Mouse (Mus musculus) liver, embryonic 16.5 days (tissue): ENCODE results near the gene Sdc1. TPM values are rescaled to one million over a fixed set of nuclear protein-coding genes. Genes with fewer than 3 reads are reported as not detected.

Experiments used
- ATAC-seq: fragments of 200-750 bp; cut with Nextera tagmentation; 2 replicates; pipeline ENCODE4 v1.8.0; 2017; ENCODE audit warnings: low read depth, mild to moderate bottlenecking, moderate number of reproducible peaks, moderate library complexity
- H3K27ac ChIP-seq: fragments of 300-500 bp; sonication (generic); 2 replicates; pipeline ENCODE4 v1.5.1; 2014; ENCODE audit warnings: mild to moderate bottlenecking, low read length
- H3K27me3 ChIP-seq: fragments of 300-500 bp; sonication (generic); 2 replicates; pipeline ENCODE4 v1.6.1; 2014; ENCODE audit warnings: low read depth, low read length, mixed read lengths; ENCODE audit not compliant: control insufficient read depth, insufficient read depth
- H3K36me3 ChIP-seq: fragments of 300-500 bp; sonication (generic); 2 replicates; pipeline ENCODE4 v1.6.1; 2014; ENCODE audit warnings: mild to moderate bottlenecking; ENCODE audit not compliant: control insufficient read depth, insufficient read depth
- H3K4me1 ChIP-seq: fragments of 300-500 bp; sonication (generic); 2 replicates; pipeline ENCODE4 v1.6.1; 2014; ENCODE audit warnings: low read depth, low read length, mixed read lengths; ENCODE audit not compliant: control insufficient read depth
- H3K4me2 ChIP-seq: fragments of 300-500 bp; sonication (generic); 2 replicates; pipeline ENCODE4 v1.6.1; 2014; ENCODE audit warnings: low read depth, low read length, mixed read lengths
- H3K4me3 ChIP-seq: fragments of 300-500 bp; sonication (generic); 2 replicates; pipeline ENCODE4 v1.5.1; 2014; ENCODE audit warnings: low read depth, mild to moderate bottlenecking, low read length
- H3K9ac ChIP-seq: fragments of 300-500 bp; sonication (generic); 2 replicates; pipeline ENCODE4 v1.6.1; 2014; ENCODE audit warnings: low read depth, low read length
- H3K9me3 ChIP-seq: fragments of 300-500 bp; sonication (generic); replicated peaks from 2 replicates; pipeline ENCODE4 v1.6.1; 2016; ENCODE audit warnings: low read length; ENCODE audit not compliant: control insufficient read depth
- WGBS: fragments of 180-500 bp; shearing (Covaris S2); extraction: QIAGEN DNeasy Blood & Tissue Kit; methylation state at CpG from one replicate; pipeline ENCODE4 v1.1.7; 2014; ENCODE audit not compliant: insufficient replicate concordance; 5-methylcytosine and 5-hydroxymethylcytosine counted together
- polyA plus RNA-seq: library from polyadenylated mRNA; unstranded; fragments of >200 nt; fragmentation: Nextera tagmentation; extraction: Ambion mirVana; gene quantifications from 2 replicates; pipeline ENCODE4 v1.2.1, GENCODE M21; 2015

Gene Sdc1
- polyA plus RNA-seq, 1 experiment from 2014 or later = 24.8 TPM

DNA sequence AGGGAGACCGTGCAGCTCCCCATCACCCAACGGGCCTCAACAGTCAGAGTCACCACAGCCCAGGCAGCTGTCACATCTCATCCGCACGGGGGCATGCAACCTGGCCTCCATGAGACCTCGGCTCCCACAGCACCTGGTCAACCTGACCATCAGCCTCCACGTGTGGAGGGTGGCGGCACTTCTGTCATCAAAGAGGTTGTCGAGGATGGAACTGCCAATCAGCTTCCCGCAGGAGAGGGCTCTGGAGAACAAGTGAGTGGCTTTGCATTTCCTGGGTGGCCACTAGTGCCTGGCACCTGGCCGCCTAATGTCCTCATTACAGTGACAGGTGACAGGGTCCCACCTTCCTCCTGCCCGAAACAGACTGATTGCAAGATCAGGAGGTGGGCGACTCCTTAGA lies 19.5 kb downstream of the Sdc1 start:
- Histone ChIP-seq H3K4me1 (peaks cover 2% of the 10 kb centered on the region), H3K4me3 (no peak overlapping the region), H3K27me3 (no peaks in the 10 kb centered on the region), H3K4me2 (no peak overlapping the region), H3K27ac (no peak overlapping the region), H3K9me3 (no peaks in the 10 kb centered on the region), H3K36me3 (0 out of 2 replicates have a peak, but pooled peaks cover 3% of the 10 kb centered on the region), H3K9ac (no peak overlapping the region)
- no peak for ATAC-seq
- 77% methylated on average over 12 of the region's 12 CpGs for WGBS

- H3K4me1 ChIP-seq = peaks cover 2% of the 10 kb centered on the region
- no peak overlapping the region for H3K4me2 ChIP-seq
- H3K27ac ChIP-seq = peak overlapping the region; percentile 37
- H3K9me3 ChIP-seq = no peaks in the 10 kb centered on the region
- H3K9ac ChIP-seq = no peak overlapping the region
- no peaks in the 10 kb centered on the region for H3K27me3 ChIP-seq
- peak; percentile 83 for ATAC-seq
- 0 out of 2 replicates have a peak, but pooled peaks cover 3% of the 10 kb centered on the region for H3K36me3 ChIP-seq
- H3K4me3 ChIP-seq = no peak overlapping the region
- 62% methylated on average over 2 of the region's 2 CpGs for WGBS
Observed at GRCm38 (mm10) chr12:8793410-8794051, 22.4 kb downstream of the Sdc1 start.

- Histone ChIP-seq H3K9ac (no peak overlapping the region), H3K36me3 (no peaks in the 10 kb centered on the region), H3K9me3 (no peaks in the 10 kb centered on the region), H3K4me2 (no peak overlapping the region), H3K27ac (no peak overlapping the region), H3K27me3 (no peaks in the 10 kb centered on the region), H3K4me1 (peaks cover 2% of the 10 kb centered on the region), H3K4me3 (no peak overlapping the region)
- no peak for ATAC-seq
- WGBS = 72% methylated on average over 7 of the region's 7 CpGs
Observed at GRCm38 (mm10) chr12:8797936-8798335, 26.8 kb downstream of the Sdc1 start.

DNA sequence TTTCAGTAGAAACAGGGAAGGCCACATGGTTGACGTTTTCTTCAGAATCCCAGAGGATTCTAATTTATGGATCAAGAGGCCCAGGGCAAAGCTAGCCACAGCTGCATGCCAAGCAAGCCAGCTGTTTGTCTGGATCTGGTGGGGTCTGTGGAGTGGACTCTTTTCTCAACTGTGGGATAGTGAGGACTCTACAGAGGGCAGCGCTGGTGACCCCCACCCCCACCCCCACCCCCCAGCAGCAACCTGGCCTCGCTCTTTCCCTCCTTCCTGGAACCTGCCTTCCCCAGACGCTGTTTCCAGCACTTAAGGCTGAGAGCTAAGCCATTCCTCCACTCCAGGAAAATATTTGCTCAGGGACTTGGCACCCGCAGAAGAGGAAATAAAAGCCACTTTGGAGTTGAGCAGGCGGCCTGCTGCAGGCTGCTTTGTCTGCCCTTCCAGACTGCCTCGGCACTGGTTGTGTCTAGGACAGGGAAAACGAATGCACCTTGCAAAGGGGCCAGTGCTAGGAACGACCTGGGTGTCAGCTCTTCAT lies 27.4 kb downstream of the Sdc1 start:
- 41% methylated on average over 9 of the region's 9 CpGs for WGBS
- H3K9me3 ChIP-seq = no peaks in the 10 kb centered on the region
- no peak overlapping the region for H3K27ac ChIP-seq
- H3K4me1 ChIP-seq = no peaks in the 10 kb centered on the region; the same call in 1 of the 2 replicates
- H3K4me2 ChIP-seq = no peak overlapping the region
- no peak overlapping the region for H3K9ac ChIP-seq
- ATAC-seq = no peak
- no peaks in the 10 kb centered on the region for H3K36me3 ChIP-seq
- no peaks in the 10 kb centered on the region for H3K27me3 ChIP-seq
- H3K4me3 ChIP-seq = no peak overlapping the region

- Histone ChIP-seq H3K4me1 (no peaks in the 10 kb centered on the region), H3K9ac (no peak overlapping the region), H3K36me3 (no peaks in the 10 kb centered on the region), H3K9me3 (no peaks in the 10 kb centered on the region), H3K27ac (no peak overlapping the region), H3K4me3 (no peak overlapping the region), H3K27me3 (no peaks in the 10 kb centered on the region), H3K4me2 (no peak overlapping the region)
- ATAC-seq = no peak
- 59% methylated on average over 10 of the region's 10 CpGs for WGBS
Observed at GRCm38 (mm10) chr12:8803421-8804076, 32.4 kb downstream of the Sdc1 start.

DNA sequence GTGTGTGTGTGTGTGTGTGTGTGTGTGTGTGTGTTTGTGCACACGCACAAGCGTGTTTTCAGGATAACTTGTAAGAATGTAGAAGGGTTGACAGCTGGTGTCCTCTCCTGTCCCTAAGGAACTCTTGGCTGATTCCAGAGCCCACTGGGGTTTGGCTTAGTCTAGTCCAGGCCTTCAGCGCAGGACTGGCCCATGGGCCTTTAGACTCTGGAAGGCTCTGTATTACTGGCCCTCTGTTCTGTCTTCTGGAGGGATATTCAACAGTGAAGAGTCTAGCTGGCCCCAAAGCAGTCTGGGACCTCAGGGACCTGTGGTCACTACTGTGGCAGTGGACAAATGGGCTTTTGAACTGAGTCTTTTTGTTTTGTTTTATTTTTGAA lies 32.9 kb downstream of the Sdc1 start:
- H3K27ac ChIP-seq = no peak overlapping the region
- H3K9ac ChIP-seq = no peak overlapping the region
- ATAC-seq = no peak
- H3K4me1 ChIP-seq = no peaks in the 10 kb centered on the region
- no peaks in the 10 kb centered on the region for H3K27me3 ChIP-seq
- H3K4me3 ChIP-seq = no peak overlapping the region
- no peaks in the 10 kb centered on the region for H3K9me3 ChIP-seq
- H3K36me3 ChIP-seq = no peaks in the 10 kb centered on the region
- 67% methylated on average over 3 of the region's 3 CpGs for WGBS
- no peak overlapping the region for H3K4me2 ChIP-seq

- Histone ChIP-seq H3K27ac (no peak overlapping the region), H3K36me3 (no peaks in the 10 kb centered on the region), H3K4me1 (no peaks in the 10 kb centered on the region; the same call in 1 of the 2 replicates), H3K27me3 (no peaks in the 10 kb centered on the region), H3K4me3 (no peak overlapping the region), H3K9me3 (no peaks in the 10 kb centered on the region), H3K9ac (no peak overlapping the region), H3K4me2 (no peak overlapping the region)
- WGBS = 56% methylated on average over 7 of the region's 7 CpGs
- ATAC-seq = no peak
Observed at GRCm38 (mm10) chr12:8804934-8805722, 34.0 kb downstream of the Sdc1 start.

- 48% methylated on average over 2 of the region's 2 CpGs for WGBS
- Histone ChIP-seq H3K4me1 (peaks cover 3% of the 10 kb centered on the region; the same call in 1 of the 2 replicates), H3K9ac (no peak overlapping the region), H3K27ac (0 out of 2 replicates have a peak overlapping the region, but pooled peaks have one; percentile 30), H3K4me3 (no peak overlapping the region), H3K27me3 (no peaks in the 10 kb centered on the region), H3K4me2 (no peak overlapping the region), H3K36me3 (no peaks in the 10 kb centered on the region), H3K9me3 (no peaks in the 10 kb centered on the region)
- peak; percentile 52; the same call in 1 of the 2 replicates for ATAC-seq
Observed at GRCm38 (mm10) chr12:8809086-8809485, 38.0 kb downstream of the Sdc1 start.
